ENCODE assay signal across 8 mouse cellular contexts in genomic region chr11:19204521-19204920, GRCm38 (mm10).
A peak's percentile ranks its signal among the peaks of the same experiment; 100 is the strongest.
DNase-seq lines count a peak whose midpoint lies in the region; ATAC-seq and TF ChIP-seq lines count a peak whose summit lies in the region.

No protein-coding gene starts in this region.

- ATAC-seq in forebrain, embryonic 11.5 days (replicated peaks; ENCODE audit: low FRiP score): 0 out of 2 replicates have a peak, but pooled peaks have one; percentile 32
- ATAC-seq in forebrain, embryonic 12.5 days (ENCODE audit: low FRiP score): no peak
- peak; percentile 85 for ATAC-seq in hindbrain, postnatal 0 days
- ATAC-seq in megakaryocyte progenitor cell, adult 5-6 weeks (replicated peaks; ENCODE audit: poor library complexity): no peak
- no peak for ATAC-seq in megakaryocyte, adult 5-6 weeks (ENCODE audit: poor library complexity, severe bottlenecking)

- no peaks in the 10 kb centered on the region for H3K4me1 ChIP-seq in forebrain, embryonic 11.5 days (replicated peaks; ENCODE audit: control insufficient read depth, insufficient read depth, low read length)
- H3K4me1 ChIP-seq in forebrain, embryonic 12.5 days: peaks cover 20% of the 10 kb centered on the region
- H3K4me1 ChIP-seq in hindbrain, postnatal 0 days (ENCODE audit: insufficient read depth, low read length): peaks cover 15% of the 10 kb centered on the region; the same call in 1 of the 2 replicates
- H3K4me1 ChIP-seq in midbrain, embryonic 10.5 days: peaks cover 38% of the 10 kb centered on the region

- peaks cover 2% of the 10 kb centered on the region; the same call in 1 of the 2 replicates for H3K27me3 ChIP-seq in forebrain, embryonic 11.5 days (ENCODE audit: control insufficient read depth, insufficient read depth, low read length)
- 0 out of 2 replicates have a peak, but pooled peaks cover 16% of the 10 kb centered on the region for H3K27me3 ChIP-seq in forebrain, embryonic 12.5 days
- H3K27me3 ChIP-seq in hindbrain, postnatal 0 days (ENCODE audit: insufficient read depth, low read length): no peaks in the 10 kb centered on the region
- H3K27me3 ChIP-seq in midbrain, embryonic 10.5 days (ENCODE audit: low read depth, poor library complexity, severe bottlenecking): no peaks in the 10 kb centered on the region

- H3K9ac ChIP-seq in forebrain, embryonic 11.5 days (ENCODE audit: low read length): no peak overlapping the region
- H3K9ac ChIP-seq in forebrain, embryonic 12.5 days: no peak overlapping the region
- no peak overlapping the region for H3K9ac ChIP-seq in hindbrain, postnatal 0 days (replicated peaks; ENCODE audit: low read length)

- H3K9me3 ChIP-seq in forebrain, embryonic 11.5 days (ENCODE audit: control insufficient read depth, low read length): no peaks in the 10 kb centered on the region
- no peaks in the 10 kb centered on the region for H3K9me3 ChIP-seq in forebrain, embryonic 12.5 days
- H3K9me3 ChIP-seq in hindbrain, postnatal 0 days (ENCODE audit: low read length): no peaks in the 10 kb centered on the region
- no peaks in the 10 kb centered on the region for H3K9me3 ChIP-seq in midbrain, embryonic 10.5 days (replicated peaks)

- no peak for TF ChIP-seq CTCF in hindbrain, postnatal 0 days (IDR thresholded peaks at IDR 0.05; ENCODE audit: low read depth)

- H3K4me2 ChIP-seq in forebrain, embryonic 11.5 days (ENCODE audit: low read depth, low read length, severe bottlenecking): no peak overlapping the region
- no peak overlapping the region for H3K4me2 ChIP-seq in forebrain, embryonic 12.5 days
- H3K4me2 ChIP-seq in hindbrain, postnatal 0 days (ENCODE audit: low read depth, low read length): peak overlapping the region; percentile 40

- 41% methylated on average over 7 of the region's 7 CpGs for WGBS in forebrain, embryonic 11.5 days
- 20% methylated on average over 7 of the region's 7 CpGs for WGBS in forebrain, embryonic 12.5 days
- 6% methylated on average over 7 of the region's 7 CpGs for WGBS in hindbrain, postnatal 0 days
- WGBS in midbrain, embryonic 10.5 days: 27% methylated on average over 7 of the region's 7 CpGs

- no peak overlapping the region for H3K4me3 ChIP-seq in forebrain, embryonic 11.5 days (ENCODE audit: low read depth, low read length)
- no peak overlapping the region for H3K4me3 ChIP-seq in forebrain, embryonic 12.5 days (replicated peaks)
- peak overlapping the region; percentile 11; the same call in 1 of the 2 replicates for H3K4me3 ChIP-seq in hindbrain, postnatal 0 days (ENCODE audit: low read length)
- no peak overlapping the region for H3K4me3 ChIP-seq in midbrain, embryonic 10.5 days

- DNase-seq in forebrain, embryonic 11.5 days (ENCODE audit: low spot score): peak; percentile 52
- DNase-seq in gastrocnemius, adult 18-20 months (ENCODE audit: low spot score): peak; percentile 23
- peak; percentile 58 for DNase-seq in hindbrain, postnatal 0 days (ENCODE audit: low spot score)
- peak; percentile 46 for DNase-seq in midbrain, embryonic 10.5 days (ENCODE audit: low spot score)
- no peak for DNase-seq in T-cell, adult 2 months (ENCODE audit: low spot score)

- H3K27ac ChIP-seq in forebrain, embryonic 11.5 days (ENCODE audit: low read depth, low read length): no peak overlapping the region
- H3K27ac ChIP-seq in forebrain, embryonic 12.5 days: no peak overlapping the region
- H3K27ac ChIP-seq in hindbrain, postnatal 0 days: peak overlapping the region; percentile 67
- H3K27ac ChIP-seq in midbrain, embryonic 10.5 days (replicated peaks): peak overlapping the region; percentile 72

- H3K36me3 ChIP-seq in forebrain, embryonic 11.5 days (ENCODE audit: control insufficient read depth, insufficient read depth, low read length): no peaks in the 10 kb centered on the region
- no peaks in the 10 kb centered on the region for H3K36me3 ChIP-seq in forebrain, embryonic 12.5 days (replicated peaks)
- no peaks in the 10 kb centered on the region for H3K36me3 ChIP-seq in hindbrain, postnatal 0 days (ENCODE audit: insufficient read depth, low read length)
- no peaks in the 10 kb centered on the region for H3K36me3 ChIP-seq in midbrain, embryonic 10.5 days

Comparison
In these comparisons a context has a peak if more than half of its experiments do, and no peak if none do; other contexts are left out.
1. ATAC-seq: peak in forebrain, embryonic 11.5 days (single experiment) and hindbrain, postnatal 0 days (single experiment); none in forebrain, embryonic 12.5 days (single experiment), megakaryocyte progenitor cell, adult 5-6 weeks (single experiment) and megakaryocyte, adult 5-6 weeks (single experiment).
2. H3K27ac ChIP-seq: peak in hindbrain, postnatal 0 days (single experiment) and midbrain, embryonic 10.5 days (single experiment); none in forebrain, embryonic 11.5 days (single experiment) and forebrain, embryonic 12.5 days (single experiment).